Mouse (Mus musculus): ENCODE measurements around the gene Gm42791. TPM values are rescaled to one million over a fixed set of nuclear protein-coding genes. Genes with fewer than 3 reads are reported as not detected.

Gene Gm42791
- total RNA-seq, 2 experiments from 2014 or later, result 25.2 to 25.8 TPM

- peak overlapping the region; percentile 50 for H3K4me3 ChIP-seq
- TF ChIP-seq CTCF (conservative IDR thresholded peaks at IDR 0.05), result no peak
- DNase-seq (ENCODE audit: low spot score in 2 of 2), result no peak
- peak overlapping the region; percentile 96 for H3K27ac ChIP-seq
Observed at GRCm38 (mm10) chr5:149005701-149006361, 10.9 kb upstream of the Gm42791 start.

- Histone ChIP-seq H3K27ac (no peak overlapping the region), H3K4me3 (no peak overlapping the region)
- DNase-seq (ENCODE audit: low spot score in 2 of 2), result no peak
- no peak for TF ChIP-seq CTCF (conservative IDR thresholded peaks at IDR 0.05)
Observed at GRCm38 (mm10) chr5:149005083-149005482, 10.1 kb upstream of the Gm42791 start.

GRCm38 (mm10) chr5:149003137-149003536 is 8.2 kb upstream of the Gm42791 start:
- Histone ChIP-seq H3K27ac (no peak overlapping the region), H3K4me3 (no peak overlapping the region)
- no peak for DNase-seq (ENCODE audit: low spot score in 2 of 2)
- no peak for TF ChIP-seq CTCF (conservative IDR thresholded peaks at IDR 0.05)

DNA sequence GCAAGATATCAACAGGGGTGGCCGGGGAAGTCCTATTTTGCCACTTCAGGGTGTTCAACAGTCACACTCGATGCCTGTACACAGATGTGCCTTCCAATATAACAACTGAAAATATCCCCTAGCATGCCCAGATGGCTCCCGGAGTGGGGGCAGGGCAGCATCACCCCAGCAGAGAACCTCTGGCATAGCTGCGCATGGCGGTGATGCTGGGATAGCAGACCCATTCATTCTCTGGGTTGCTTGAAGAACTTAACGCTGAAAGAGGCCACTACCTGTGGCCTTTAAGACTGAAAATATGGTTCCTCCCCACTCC is 7.8 kb upstream of the Gm42791 start:
- Histone ChIP-seq H3K27ac (no peak overlapping the region), H3K4me3 (no peak overlapping the region)
- no peak for DNase-seq (ENCODE audit: low spot score in 2 of 2)
- TF ChIP-seq CTCF (conservative IDR thresholded peaks at IDR 0.05), result no peak

- TF ChIP-seq CTCF (conservative IDR thresholded peaks at IDR 0.05), result no peak
- Histone ChIP-seq H3K27ac (no peak overlapping the region), H3K4me3 (no peak overlapping the region)
- no peak for DNase-seq (ENCODE audit: low spot score in 2 of 2)
Observed at GRCm38 (mm10) chr5:149002034-149002802, 7.3 kb upstream of the Gm42791 start.

- no peak for DNase-seq (ENCODE audit: low spot score in 2 of 2)
- Histone ChIP-seq H3K27ac (no peak overlapping the region), H3K4me3 (no peak overlapping the region)
- TF ChIP-seq CTCF (conservative IDR thresholded peaks at IDR 0.05), result no peak
Observed at GRCm38 (mm10) chr5:148999802-149000201, 4.9 kb upstream of the Gm42791 start.

DNA sequence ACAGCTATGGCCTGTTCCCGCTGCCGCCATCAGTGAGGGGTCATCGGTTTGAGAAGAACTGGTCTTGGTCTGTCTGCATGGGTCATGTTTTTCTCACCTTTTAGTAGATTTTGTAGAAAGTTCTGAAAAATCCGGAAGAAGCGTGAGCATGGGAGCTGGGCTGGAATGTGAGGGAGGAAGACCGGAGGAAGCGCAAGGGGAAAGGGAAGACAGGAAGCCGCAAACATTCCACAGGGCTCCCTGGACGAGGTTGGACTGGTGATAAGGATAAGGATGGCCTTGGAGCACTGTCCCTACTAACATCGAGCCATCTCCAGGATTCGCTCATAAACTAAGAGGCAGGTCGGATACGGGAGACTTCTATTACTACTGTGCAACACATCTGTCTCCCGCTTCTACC is 3.6 kb upstream of the Gm42791 start:
- no peak overlapping the region for H3K4me3 ChIP-seq
- no peak overlapping the region for H3K27ac ChIP-seq
- no peak for TF ChIP-seq CTCF (conservative IDR thresholded peaks at IDR 0.05)
- DNase-seq (ENCODE audit: low spot score in 2 of 2), result no peak

- TF ChIP-seq CTCF (conservative IDR thresholded peaks at IDR 0.05), result no peak
- DNase-seq (ENCODE audit: low spot score in 2 of 2), result no peak
- no peak overlapping the region for H3K27ac ChIP-seq
- no peak overlapping the region for H3K4me3 ChIP-seq
Observed at GRCm38 (mm10) chr5:148996709-148997037, 1.7 kb upstream of the Gm42791 start.

DNA sequence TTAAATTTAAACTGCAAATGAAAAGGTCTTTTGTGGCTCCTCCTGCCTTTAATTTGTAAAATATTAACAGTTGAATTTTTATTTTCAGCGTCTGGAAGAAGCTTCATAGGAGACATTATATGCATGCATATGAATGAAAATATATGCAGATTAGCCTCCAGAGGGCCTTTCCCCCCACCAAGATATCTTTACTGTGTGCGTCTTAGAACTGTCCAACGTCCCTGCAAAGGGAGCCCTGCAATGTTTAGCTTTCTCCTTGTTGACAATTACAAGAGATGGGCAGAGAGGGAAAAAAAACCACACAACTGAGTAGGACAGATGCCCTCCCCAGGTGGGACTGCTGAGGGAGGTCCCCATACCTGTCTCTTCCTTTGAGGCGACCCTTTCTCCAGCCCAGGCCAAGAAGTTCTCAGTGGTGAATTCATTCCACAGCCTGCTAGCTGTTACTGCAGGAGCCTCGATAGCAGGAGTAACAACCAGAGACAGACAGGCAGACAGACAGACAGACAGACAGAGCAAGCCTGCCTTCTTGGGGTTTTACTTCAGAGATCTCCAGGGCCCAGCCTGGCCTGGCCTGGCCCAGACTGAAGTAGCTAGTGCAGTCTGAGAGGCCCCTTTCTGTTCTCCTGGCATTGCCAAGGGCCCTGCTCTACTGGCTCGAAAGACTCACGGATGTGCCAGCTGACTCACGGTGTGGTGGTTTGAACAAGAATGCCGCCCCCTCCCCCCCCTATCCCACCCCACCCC is 1.2 kb upstream of the Gm42791 start:
- DNase-seq (ENCODE audit: low spot score in 2 of 2), result no peak
- H3K4me3 ChIP-seq, result no peak overlapping the region
- no peak for TF ChIP-seq CTCF (conservative IDR thresholded peaks at IDR 0.05)
- peak overlapping the region; percentile 98 for H3K27ac ChIP-seq

- Histone ChIP-seq H3K27ac (peak overlapping the region; percentile 98), H3K4me3 (peak overlapping the region; percentile 70)
- no peak for DNase-seq (ENCODE audit: low spot score in 2 of 2)
- TF ChIP-seq CTCF (conservative IDR thresholded peaks at IDR 0.05), result no peak
Observed at GRCm38 (mm10) chr5:148994311-148994705, 639 bp downstream of the Gm42791 start.

DNA sequence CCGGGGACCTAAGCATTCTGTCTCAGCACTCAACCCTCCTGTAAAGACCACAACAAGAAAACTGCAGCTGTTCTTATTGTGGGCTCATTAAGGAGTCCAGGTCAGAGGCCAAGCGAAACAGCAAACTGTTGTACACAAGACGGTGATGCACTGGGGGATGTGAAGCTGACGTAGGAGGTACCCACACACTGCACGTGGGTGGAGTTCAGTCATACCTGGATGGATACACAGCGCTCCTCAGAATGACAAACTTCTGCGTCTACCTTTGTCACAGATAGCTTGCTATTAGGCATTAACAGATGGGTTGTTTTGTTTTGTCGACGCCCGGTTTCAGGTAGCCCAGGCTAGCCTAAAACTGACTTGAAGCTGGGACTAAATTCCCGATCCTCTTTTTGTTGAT is 2.3 kb downstream of the Gm42791 start:
- no peak for DNase-seq (ENCODE audit: low spot score in 2 of 2)
- no peak for TF ChIP-seq CTCF (conservative IDR thresholded peaks at IDR 0.05)
- Histone ChIP-seq H3K4me3 (no peak overlapping the region), H3K27ac (no peak overlapping the region)

DNA sequence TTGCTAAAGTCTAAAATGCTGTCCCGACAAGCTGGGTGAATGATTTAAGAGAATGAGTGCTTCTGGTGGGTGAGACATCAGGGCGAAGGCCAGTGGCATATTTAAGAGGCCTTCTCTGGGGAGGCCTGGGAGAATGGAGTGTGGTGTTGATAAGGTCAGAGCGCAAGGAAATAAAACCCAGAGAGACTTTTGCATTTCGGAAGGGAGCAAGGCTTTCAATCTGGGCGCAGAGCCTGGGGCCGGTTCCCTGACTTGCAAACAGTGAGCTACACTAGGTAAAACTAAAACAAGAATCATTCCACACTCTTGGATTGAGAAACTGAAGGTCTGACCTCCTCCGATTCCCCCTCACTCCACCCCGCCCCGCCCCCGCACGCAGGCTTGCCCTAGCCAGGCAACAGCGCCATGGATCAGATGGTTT is 4.0 kb downstream of the Gm42791 start:
- no peak for TF ChIP-seq CTCF (conservative IDR thresholded peaks at IDR 0.05)
- no peak for DNase-seq (ENCODE audit: low spot score in 2 of 2)
- H3K4me3 ChIP-seq, result no peak overlapping the region
- peak overlapping the region; percentile 28; the same call in 1 of the 2 replicates for H3K27ac ChIP-seq

DNA sequence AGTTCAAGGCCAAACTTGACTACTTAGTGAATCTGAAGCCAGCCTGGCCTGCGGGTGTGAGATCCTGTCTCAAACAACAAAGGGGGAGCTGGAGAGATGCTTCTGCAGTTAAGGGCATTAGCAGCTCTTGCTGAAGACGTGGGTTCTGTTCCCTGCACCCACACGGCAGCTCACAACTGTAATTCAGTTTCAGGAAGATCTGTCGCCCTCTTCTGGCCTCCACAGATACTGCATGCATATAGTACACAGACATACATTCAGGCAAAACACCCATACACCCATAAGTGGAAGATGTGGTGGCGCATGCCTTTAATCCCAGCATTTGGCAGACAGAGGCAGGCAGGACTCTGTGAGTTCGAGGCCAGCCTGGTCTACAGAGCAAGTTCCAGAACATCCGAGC is 5.5 kb downstream of the Gm42791 start:
- Histone ChIP-seq H3K27ac (no peak overlapping the region), H3K4me3 (no peak overlapping the region)
- peak; percentile 64 for TF ChIP-seq CTCF (conservative IDR thresholded peaks at IDR 0.05)
- DNase-seq (ENCODE audit: low spot score in 2 of 2), result no peak
